Mouse (Mus musculus) embryonic facial prominence, embryonic 10.5 days (tissue): ENCODE results near the gene Adamts4. TPM values are rescaled to one million over a fixed set of nuclear protein-coding genes. Genes with fewer than 3 reads are reported as not detected.
A peak's percentile ranks its signal among the peaks of the same experiment; 100 is the strongest.
"Not testable (repeated sequence)": the region's sequence is repeated elsewhere in the genome, so short reads cannot be mapped to it uniquely, and the experiment has no call there.

ENCODE experiments used
- DNase-seq: peaks from one replicate; pipeline ENCODE4 v3.0.0-alpha.2; 2017; ENCODE audit warnings: low spot score
- H3K27ac ChIP-seq: fragments of 300-500 bp; sonication (generic); replicated peaks from 2 replicates; pipeline ENCODE4 v1.5.1; 2016; ENCODE audit warnings: mild to moderate bottlenecking
- H3K27me3 ChIP-seq: fragments of 300-500 bp; sonication (generic); replicated peaks from 2 replicates; pipeline ENCODE4 v1.6.1; 2016; ENCODE audit warnings: low read depth, mild to moderate bottlenecking; ENCODE audit not compliant: poor library complexity, severe bottlenecking
- H3K36me3 ChIP-seq: fragments of 300-500 bp; sonication (generic); replicated peaks from 2 replicates; pipeline ENCODE4 v1.6.1; 2016; ENCODE audit warnings: mild to moderate bottlenecking, moderate library complexity
- H3K4me1 ChIP-seq: fragments of 300-500 bp; sonication (generic); 2 replicates; pipeline ENCODE4 v1.6.1; 2016
- H3K4me3 ChIP-seq: fragments of 300-500 bp; sonication (generic); 2 replicates; pipeline ENCODE4 v1.5.1; 2016; ENCODE audit warnings: mild to moderate bottlenecking, moderate library complexity
- H3K9me3 ChIP-seq: fragments of 300-500 bp; sonication (generic); 2 replicates; pipeline ENCODE4 v1.6.1; 2016; ENCODE audit warnings: mild to moderate bottlenecking
- WGBS: fragments of 180-500 bp; shearing (Covaris S2); methylation state at CpG from one replicate; pipeline ENCODE4 v1.1.7; 2016; 5-methylcytosine and 5-hydroxymethylcytosine counted together
- polyA plus RNA-seq: library from polyadenylated mRNA; unstranded; fragments of >200 nt; fragmentation: Nextera tagmentation; extraction: Ambion mirVana; gene quantifications from 2 replicates; pipeline ENCODE4 v1.2.1, GENCODE M21; 2016

Adamts4 gene
- polyA plus RNA-seq, 1 experiment from 2014 or later = 12.7 TPM

- no peaks in the 10 kb centered on the region for H3K9me3 ChIP-seq
- WGBS = under 1% methylated on average over 49 of the region's 49 CpGs
- H3K36me3 ChIP-seq = peaks cover 72% of the 10 kb centered on the region
Measured at GRCm38 (mm10) chr1:171287136-171288081, 37.2 kb downstream of the Adamts4 start, which contains the start of gene Usp21. Usp21 (minus strand) TSS chr1:171287991.

GRCm38 (mm10) chr1:171288328-171288727 is 38.1 kb downstream of the Adamts4 start:
- peak overlapping the region; percentile 100 for H3K27ac ChIP-seq
- H3K9me3 ChIP-seq = no peaks in the 10 kb centered on the region
- no peaks in the 10 kb centered on the region for H3K27me3 ChIP-seq
- no peak for DNase-seq
- peak overlapping the region; percentile 96 for H3K4me3 ChIP-seq
- H3K4me1 ChIP-seq = peaks cover 33% of the 10 kb centered on the region
- WGBS = 63% methylated on average over 4 of the region's 4 CpGs
- H3K36me3 ChIP-seq = peaks cover 69% of the 10 kb centered on the region

More at GRCm38 (mm10) chr1:171287136-171288081, 37.2 kb downstream of the Adamts4 start, which contains the start of gene Usp21:
- Histone ChIP-seq H3K27me3 (no peaks in the 10 kb centered on the region), H3K4me1 (peaks cover 31% of the 10 kb centered on the region), H3K27ac (peak within 1 kb of the TSS; percentile 100), H3K4me3 (peak within 1 kb of the TSS; percentile 96)
- DNase-seq = peak; percentile 95

GRCm38 (mm10) chr1:171293351-171293750 is 43.1 kb downstream of the Adamts4 start:
- peaks cover 27% of the 10 kb centered on the region for H3K27me3 ChIP-seq
- H3K9me3 ChIP-seq = no peaks in the 10 kb centered on the region
- WGBS = 90% methylated on average over 3 of the region's 3 CpGs
- peak overlapping the region; percentile 71 for H3K4me3 ChIP-seq
- peaks cover 31% of the 10 kb centered on the region for H3K36me3 ChIP-seq
- H3K27ac ChIP-seq = no peak overlapping the region
- no peak for DNase-seq
- H3K4me1 ChIP-seq = peaks cover 14% of the 10 kb centered on the region

- peak overlapping the region; percentile 98 for H3K27ac ChIP-seq
- peaks cover 25% of the 10 kb centered on the region for H3K36me3 ChIP-seq
- H3K4me3 ChIP-seq = peak overlapping the region; percentile 71
- H3K4me1 ChIP-seq = peaks cover 11% of the 10 kb centered on the region
- no peak for DNase-seq
- peaks cover 33% of the 10 kb centered on the region for H3K27me3 ChIP-seq
- 54% methylated on average over 5 of the region's 5 CpGs for WGBS
- H3K9me3 ChIP-seq = no peaks in the 10 kb centered on the region
Measured at GRCm38 (mm10) chr1:171293906-171294297, 43.7 kb downstream of the Adamts4 start.

GRCm38 (mm10) chr1:171294298-171295062 is 44.3 kb downstream of the Adamts4 start, which contains the start of gene Ufc1:
Ufc1 (minus strand) TSS chr1:171295024.
- Histone ChIP-seq H3K4me1 (peaks cover 11% of the 10 kb centered on the region), H3K27me3 (peaks cover 33% of the 10 kb centered on the region), H3K27ac (peak within 1 kb of the TSS; percentile 98), H3K4me3 (peak within 1 kb of the TSS; percentile 71), H3K36me3 (peaks cover 19% of the 10 kb centered on the region), H3K9me3 (no peaks in the 10 kb centered on the region)
- under 1% methylated on average over 42 of the region's 42 CpGs for WGBS
- peak; percentile 83 for DNase-seq

GRCm38 (mm10) chr1:171295063-171295402 is 44.8 kb downstream of the Adamts4 start:
- Histone ChIP-seq H3K27me3 (peaks cover 33% of the 10 kb centered on the region), H3K27ac (peak overlapping the region; percentile 98), H3K4me1 (peaks cover 11% of the 10 kb centered on the region), H3K9me3 (no peaks in the 10 kb centered on the region), H3K36me3 (peaks cover 14% of the 10 kb centered on the region), H3K4me3 (peak overlapping the region; percentile 71)
- DNase-seq = no peak
- 19% methylated on average over 3 of the region's 3 CpGs for WGBS

- Histone ChIP-seq H3K27me3 (peaks cover 33% of the 10 kb centered on the region), H3K4me1 (peaks cover 7% of the 10 kb centered on the region), H3K27ac (no peak overlapping the region), H3K36me3 (no peaks in the 10 kb centered on the region), H3K4me3 (no peak overlapping the region), H3K9me3 (no peaks in the 10 kb centered on the region)
- WGBS = 68% methylated on average over 3 of the region's 3 CpGs
- DNase-seq = no peak
Measured at GRCm38 (mm10) chr1:171298226-171298625, 48.0 kb downstream of the Adamts4 start.

GRCm38 (mm10) chr1:171306157-171306556 is 55.9 kb downstream of the Adamts4 start:
- H3K9me3 ChIP-seq, DNase-seq, H3K36me3 ChIP-seq, H3K27me3 ChIP-seq, H3K27ac ChIP-seq, H3K4me1 ChIP-seq, H3K4me3 ChIP-seq: not testable (repeated sequence)
- 76% methylated on average over 5 of the region's 5 CpGs for WGBS

GRCm38 (mm10) chr1:171309321-171309720 is 59.1 kb downstream of the Adamts4 start:
- DNase-seq = no peak
- 0 out of 2 replicates have a peak, but pooled peaks cover 3% of the 10 kb centered on the region for H3K27me3 ChIP-seq
- 68% methylated on average over 2 of the region's 2 CpGs for WGBS
- no peak overlapping the region for H3K4me3 ChIP-seq
- H3K4me1 ChIP-seq = no peaks in the 10 kb centered on the region
- no peaks in the 10 kb centered on the region for H3K9me3 ChIP-seq
- no peaks in the 10 kb centered on the region for H3K36me3 ChIP-seq
- H3K27ac ChIP-seq = no peak overlapping the region

Other genes with a start within 250 kb of the Adamts4 start
- gene Fcgr4, start 231.5 kb upstream of the Adamts4 start, polyA plus RNA-seq = 0.31 TPM in 1 of 2 replicates, not detected in the other
- 3.8 and 5.5 TPM in 2 replicates for gene Fcgr3, start 185.5 kb upstream of the Adamts4 start, polyA plus RNA-seq
- gene Cfap126, start 136.5 kb upstream of the Adamts4 start, polyA plus RNA-seq = 1.1 and 2.0 TPM in 2 replicates
- gene Sdhc, start 99.8 kb upstream of the Adamts4 start, polyA plus RNA-seq = 260 and 264 TPM in 2 replicates
- 0.48 and 0.91 TPM in 2 replicates for gene Mpz, start 99.7 kb upstream of the Adamts4 start, polyA plus RNA-seq
- 5.2 and 6.7 TPM in 2 replicates for gene Pcp4l1, start 54.2 kb upstream of the Adamts4 start, polyA plus RNA-seq
- gene Nr1i3, start 36.5 kb upstream of the Adamts4 start, polyA plus RNA-seq = 0.21 TPM in 2 replicates
- gene Tomm40l, start 27.9 kb upstream of the Adamts4 start, polyA plus RNA-seq = 32.4 and 33.3 TPM in 2 replicates
- 2.7 and 3.1 TPM in 2 replicates for gene Apoa2, start 25.4 kb upstream of the Adamts4 start, polyA plus RNA-seq
- 12.4 and 16.5 TPM in 2 replicates for gene Fcer1g, start 16.1 kb upstream of the Adamts4 start, polyA plus RNA-seq
- gene Ndufs2, start 967 bp downstream of the Adamts4 start, polyA plus RNA-seq = 269 and 279 TPM in 2 replicates
- gene B4galt3, start 19.9 kb downstream of the Adamts4 start, polyA plus RNA-seq = 68.7 and 70.8 TPM in 2 replicates
- gene Ppox, start 30.8 kb downstream of the Adamts4 start, polyA plus RNA-seq = 52.0 and 57.5 TPM in 2 replicates
- gene Usp21, start 37.6 kb downstream of the Adamts4 start, polyA plus RNA-seq = 106 and 107 TPM in 2 replicates
- gene Ufc1, start 44.6 kb downstream of the Adamts4 start, polyA plus RNA-seq = 100 and 105 TPM in 2 replicates
- 50.3 and 50.4 TPM in 2 replicates for gene Dedd, start 78.7 kb downstream of the Adamts4 start, polyA plus RNA-seq
- 33.6 and 36.8 TPM in 2 replicates for gene Nit1, start 95.2 kb downstream of the Adamts4 start, polyA plus RNA-seq
- 156 TPM in 2 replicates for gene Pfdn2, start 95.2 kb downstream of the Adamts4 start, polyA plus RNA-seq
- 1.2 and 1.6 TPM in 2 replicates for gene Klhdc9, start 110.4 kb downstream of the Adamts4 start, polyA plus RNA-seq
- gene Nectin4, start 119.7 kb downstream of the Adamts4 start, polyA plus RNA-seq = 2.6 and 4.6 TPM in 2 replicates
- 0.65 and 0.72 TPM in 2 replicates for gene Arhgap30, start 138.5 kb downstream of the Adamts4 start, polyA plus RNA-seq
- 138 and 139 TPM in 2 replicates for gene Usf1, start 160.9 kb downstream of the Adamts4 start, polyA plus RNA-seq
- 6.0 and 9.0 TPM in 2 replicates for gene Tstd1, start 168.5 kb downstream of the Adamts4 start, polyA plus RNA-seq
- 34.7 and 37.6 TPM in 2 replicates for gene F11r, start 187.1 kb downstream of the Adamts4 start, polyA plus RNA-seq